Mouse (Mus musculus) forelimb bud, embryonic 11.5 days (tissue): Measurements from ENCODE around the gene Brd1.
"Not testable (repeated sequence)": the region's sequence is repeated elsewhere in the genome, so short reads cannot be mapped to it uniquely, and the experiment has no call there.

Experiments used
- DNase-seq: peaks from one replicate; pipeline ENCODE4 v3.0.0-alpha.2; 2012; ENCODE audit warnings: low read depth, low spot score

Brd1 gene

GRCm38 (mm10) chr15:88733834-88734571 is at the start of gene Brd1:
Brd1 (minus strand) TSS chr15:88734233.
- DNase-seq, result peak; percentile 57

GRCm38 (mm10) chr15:88774630-88775029 is 40.6 kb upstream of the Brd1 start:
- not testable (repeated sequence) for DNase-seq

GRCm38 (mm10) chr15:88768537-88768936 is 34.5 kb upstream of the Brd1 start:
- no peak for DNase-seq

- not testable (repeated sequence) for DNase-seq
These were observed 32.1 kb upstream of the Brd1 start for GRCm38 (mm10) chr15:88766139-88766538.

- DNase-seq, result no peak
These were observed 27.5 kb upstream of the Brd1 start for GRCm38 (mm10) chr15:88761551-88761950.

- no peak for DNase-seq
These were observed 24.0 kb upstream of the Brd1 start for GRCm38 (mm10) chr15:88758061-88758460.

GRCm38 (mm10) chr15:88755761-88756160 is 21.7 kb upstream of the Brd1 start:
- no peak for DNase-seq

- DNase-seq, result no peak
These were observed 20.9 kb upstream of the Brd1 start for GRCm38 (mm10) chr15:88754896-88755295.

- no peak for DNase-seq
These were observed 18.3 kb upstream of the Brd1 start for GRCm38 (mm10) chr15:88752403-88752733.

- peak; percentile 61 for DNase-seq
These were observed 17.8 kb upstream of the Brd1 start, which contains the start of gene Zbed4 for GRCm38 (mm10) chr15:88751564-88752402. Zbed4 (plus strand) TSS chr15:88751660.

- peak; percentile 100 for DNase-seq
These were observed 16.9 kb upstream of the Brd1 start for GRCm38 (mm10) chr15:88750677-88751563.

- DNase-seq, result no peak
These were observed 16.0 kb upstream of the Brd1 start for GRCm38 (mm10) chr15:88750032-88750431.

- not testable (repeated sequence) for DNase-seq
These were observed 15.6 kb upstream of the Brd1 start for GRCm38 (mm10) chr15:88749617-88750016.

- no peak for DNase-seq
These were observed 11.9 kb upstream of the Brd1 start for GRCm38 (mm10) chr15:88745926-88746325.

GRCm38 (mm10) chr15:88745347-88745746 is 11.3 kb upstream of the Brd1 start:
- no peak for DNase-seq

GRCm38 (mm10) chr15:88743371-88743770 is 9.3 kb upstream of the Brd1 start:
- DNase-seq, result not testable (repeated sequence)

GRCm38 (mm10) chr15:88741366-88741765 is 7.3 kb upstream of the Brd1 start:
- DNase-seq, result no peak

GRCm38 (mm10) chr15:88738466-88738865 is 4.4 kb upstream of the Brd1 start:
- DNase-seq, result no peak

- DNase-seq, result no peak
These were observed 2.1 kb upstream of the Brd1 start for GRCm38 (mm10) chr15:88736166-88736565.

- peak; percentile 37 for DNase-seq
These were observed 837 bp downstream of the Brd1 start for GRCm38 (mm10) chr15:88733041-88733751.

GRCm38 (mm10) chr15:88732405-88733020 is 1.5 kb downstream of the Brd1 start:
- DNase-seq, result no peak
